8 mouse cellular contexts compared by ENCODE assay signal in genomic region chr10:97345347-97345746, GRCm38 (mm10).
DNase-seq lines count a peak whose midpoint lies in the region; ATAC-seq lines count a peak whose summit lies in the region.
"Had no signal": no experiment of that assay in that cellular context is flagged by ENCODE, and none has a peak within 500 bp of the region (broad histone marks: within the 10 kb centered on the region; RNA-seq: fewer than 3 reads in every experiment).

No protein-coding gene starts in this region.

- no peaks in the 10 kb centered on the region for H3K36me3 ChIP-seq in intestine, embryonic 16.5 days (ENCODE audit: control insufficient read depth, insufficient read depth, low read length)
- H3K36me3 ChIP-seq in midbrain, embryonic 15.5 days (replicated peaks): no peaks in the 10 kb centered on the region

- H3K4me1 ChIP-seq in intestine, embryonic 16.5 days (ENCODE audit: control insufficient read depth, insufficient read depth, low read length): no peaks in the 10 kb centered on the region
- H3K4me1 ChIP-seq in midbrain, embryonic 15.5 days: no peaks in the 10 kb centered on the region
- H3K4me1 ChIP-seq: megakaryocyte, embryonic 14.5 days had no signal

- no peaks in the 10 kb centered on the region for H3K27me3 ChIP-seq in intestine, embryonic 16.5 days (replicated peaks; ENCODE audit: control insufficient read depth, insufficient read depth, low read length)
- no peaks in the 10 kb centered on the region for H3K27me3 ChIP-seq in midbrain, embryonic 15.5 days (replicated peaks)
- H3K27me3 ChIP-seq: megakaryocyte, embryonic 14.5 days had no signal

- no peaks in the 10 kb centered on the region for H3K9me3 ChIP-seq in intestine, embryonic 16.5 days (ENCODE audit: control insufficient read depth, low read length)
- H3K9me3 ChIP-seq in midbrain, embryonic 15.5 days: peaks cover 3% of the 10 kb centered on the region; the same call in 1 of the 2 replicates
- H3K9me3 ChIP-seq: megakaryocyte, embryonic 14.5 days had no signal

- DNase-seq in ZHBTc4 (ENCODE audit: low read depth, low spot score): peak; percentile 72
- peak; percentile 91 to 92 for DNase-seq in cerebellum, postnatal 14 days
- DNase-seq in gastrocnemius, adult 18-20 months (ENCODE audit: low spot score): peak; percentile 78
- DNase-seq in left cerebral cortex, postnatal 10 days (ENCODE audit: extremely low spot score in 1 of 2, low spot score in 2 of 2): peak; percentile 57 to 74
- peak; percentile 37 to 70 for DNase-seq in spleen, adult 18-20 months

- peak; percentile 59; the same call in 1 of the 2 replicates for ATAC-seq in intestine, embryonic 16.5 days
- peak; percentile 67 for ATAC-seq in midbrain, embryonic 15.5 days (replicated peaks)

- H3K9ac ChIP-seq in intestine, embryonic 16.5 days (ENCODE audit: low read depth, low read length): no peak overlapping the region
- no peak overlapping the region for H3K9ac ChIP-seq in midbrain, embryonic 15.5 days

- intact Hi-C loops in left cerebral cortex, postnatal 10 days (cut with DNase I): loop anchor here (2.0 kb wide), 1 partner anchor 325 kb away; no protein-coding TSS in a partner anchor

- H3K4me3 ChIP-seq in intestine, embryonic 16.5 days (ENCODE audit: low read length): no peak overlapping the region
- H3K4me3 ChIP-seq in midbrain, embryonic 15.5 days: no peak overlapping the region
- H3K4me3 ChIP-seq: megakaryocyte, embryonic 14.5 days had no signal

- WGBS in intestine, embryonic 16.5 days: 26% methylated on average over 6 of the region's 6 CpGs
- WGBS in midbrain, embryonic 15.5 days: 31% methylated on average over 6 of the region's 6 CpGs

- no peak overlapping the region for H3K27ac ChIP-seq in intestine, embryonic 16.5 days (ENCODE audit: low read length)
- no peak overlapping the region for H3K27ac ChIP-seq in midbrain, embryonic 15.5 days

- H3K4me2 ChIP-seq in intestine, embryonic 16.5 days (ENCODE audit: low read depth, low read length): no peak overlapping the region
- no peak overlapping the region for H3K4me2 ChIP-seq in midbrain, embryonic 15.5 days
